Mouse (Mus musculus): ENCODE measurements around the gene Numbl. TPM values are rescaled to one million over a fixed set of nuclear protein-coding genes. Genes with fewer than 3 reads are reported as not detected.
A peak's percentile ranks its signal among the peaks of the same experiment; 100 is the strongest.

Numbl gene
- polyA plus RNA-seq, 1 experiment from 2014 or later, result 9.1 TPM

DNA sequence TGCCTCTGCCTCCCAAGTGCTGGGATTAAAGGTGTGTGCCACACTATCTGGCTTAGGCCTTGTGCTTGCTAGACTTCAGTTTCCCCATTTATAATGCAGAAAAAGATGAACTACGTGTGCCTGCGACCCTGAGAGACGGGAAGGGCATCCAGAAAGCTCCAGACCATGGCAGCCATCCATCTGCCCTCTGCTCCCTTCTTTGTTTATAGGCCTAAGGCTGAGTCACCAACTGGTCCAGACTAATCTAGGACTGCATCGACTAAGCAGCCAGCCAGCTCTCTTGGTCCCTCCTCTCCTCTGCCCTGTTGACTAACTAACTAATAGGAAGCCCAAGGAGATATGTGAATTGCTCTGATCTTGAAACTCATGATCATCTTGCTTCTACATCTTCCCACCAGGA is 37.7 kb downstream of the Numbl start:
- WGBS, result 69% methylated on average over 4 of the region's 4 CpGs
- no peak overlapping the region for H3K4me2 ChIP-seq (replicated peaks; ENCODE audit: low read depth, low read length)
- H3K4me3 ChIP-seq (ENCODE audit: low read length), result no peak overlapping the region
- H3K27me3 ChIP-seq (ENCODE audit: control insufficient read depth, insufficient read depth, low read length), result no peaks in the 10 kb centered on the region
- no peak overlapping the region for H3K9ac ChIP-seq (ENCODE audit: low read depth, low read length)
- ATAC-seq (ENCODE audit: low FRiP score, low TSS enrichment), result no peak
- H3K36me3 ChIP-seq (ENCODE audit: control insufficient read depth, insufficient read depth, low read length), result no peaks in the 10 kb centered on the region
- H3K4me1 ChIP-seq (ENCODE audit: control insufficient read depth, insufficient read depth, low read length), result no peaks in the 10 kb centered on the region
- H3K9me3 ChIP-seq (ENCODE audit: control insufficient read depth, low read length), result no peaks in the 10 kb centered on the region
- no peak overlapping the region for H3K27ac ChIP-seq (ENCODE audit: low read depth, low read length)

DNA sequence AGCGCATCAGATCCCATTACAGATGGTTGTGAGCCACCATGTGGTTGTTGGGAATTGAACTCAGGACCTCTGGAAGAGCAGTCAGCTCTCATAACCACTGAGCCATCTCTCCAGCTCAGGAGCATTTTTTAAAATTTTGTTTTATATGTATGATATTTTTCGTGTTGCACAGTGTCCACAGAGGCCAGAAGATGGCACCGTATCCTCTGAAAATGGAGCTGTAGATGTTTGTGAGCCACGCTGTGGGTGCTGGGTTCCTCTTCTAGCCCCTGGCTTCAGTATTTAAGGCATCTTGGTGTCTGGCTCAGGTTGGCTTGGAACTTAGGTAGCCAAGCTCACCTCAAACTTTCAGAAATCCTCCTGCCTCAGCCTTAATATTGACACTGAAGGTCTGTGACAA is 38.3 kb downstream of the Numbl start:
- H3K27me3 ChIP-seq (ENCODE audit: control insufficient read depth, insufficient read depth, low read length), result no peaks in the 10 kb centered on the region
- no peak overlapping the region for H3K9ac ChIP-seq (ENCODE audit: low read depth, low read length)
- H3K9me3 ChIP-seq (ENCODE audit: control insufficient read depth, low read length), result no peaks in the 10 kb centered on the region
- H3K4me1 ChIP-seq (ENCODE audit: control insufficient read depth, insufficient read depth, low read length), result no peaks in the 10 kb centered on the region
- no peak overlapping the region for H3K4me3 ChIP-seq (ENCODE audit: low read length)
- 92% methylated on average over 4 of the region's 4 CpGs for WGBS
- ATAC-seq (ENCODE audit: low FRiP score, low TSS enrichment), result no peak
- H3K4me2 ChIP-seq (replicated peaks; ENCODE audit: low read depth, low read length), result no peak overlapping the region
- H3K36me3 ChIP-seq (ENCODE audit: control insufficient read depth, insufficient read depth, low read length), result no peaks in the 10 kb centered on the region
- no peak overlapping the region for H3K27ac ChIP-seq (ENCODE audit: low read depth, low read length)

DNA sequence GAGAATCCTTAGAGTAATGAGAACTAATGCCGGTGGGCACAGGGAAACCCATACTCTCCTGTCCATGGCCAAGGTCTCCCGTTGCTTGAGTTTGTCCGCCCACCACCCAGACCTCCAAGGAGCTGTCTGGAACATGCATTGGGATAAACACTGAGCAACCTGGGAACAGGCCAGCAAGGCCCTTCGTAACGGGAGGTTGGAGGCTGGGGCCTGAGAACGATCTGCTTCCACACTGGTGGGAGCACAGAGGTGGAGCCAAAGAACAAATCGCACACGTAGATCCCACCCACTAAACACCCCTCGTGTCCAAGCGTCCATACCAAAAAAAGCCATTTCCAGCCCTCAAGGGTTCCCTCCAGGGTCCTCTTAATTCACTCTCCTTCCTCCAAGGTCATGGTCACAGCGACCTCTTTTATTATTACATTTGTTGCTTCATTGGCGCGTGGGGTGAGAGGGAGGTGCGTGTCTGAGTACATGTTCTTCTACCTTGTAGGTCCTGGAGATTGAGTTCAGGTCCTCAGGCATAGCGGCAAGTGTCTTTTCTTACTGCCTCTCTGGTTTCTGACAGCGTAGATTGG is 39.9 kb downstream of the Numbl start:
- no peaks in the 10 kb centered on the region for H3K36me3 ChIP-seq (ENCODE audit: control insufficient read depth, insufficient read depth, low read length)
- no peak overlapping the region for H3K9ac ChIP-seq (ENCODE audit: low read depth, low read length)
- H3K4me2 ChIP-seq (replicated peaks; ENCODE audit: low read depth, low read length), result no peak overlapping the region
- H3K27me3 ChIP-seq (ENCODE audit: control insufficient read depth, insufficient read depth, low read length), result no peaks in the 10 kb centered on the region
- 78% methylated on average over 16 of the region's 16 CpGs for WGBS
- ATAC-seq (ENCODE audit: low FRiP score, low TSS enrichment), result no peak
- H3K4me3 ChIP-seq (ENCODE audit: low read length), result no peak overlapping the region
- H3K9me3 ChIP-seq (ENCODE audit: control insufficient read depth, low read length), result no peaks in the 10 kb centered on the region
- no peak overlapping the region for H3K27ac ChIP-seq (ENCODE audit: low read depth, low read length)
- H3K4me1 ChIP-seq (ENCODE audit: control insufficient read depth, insufficient read depth, low read length), result no peaks in the 10 kb centered on the region

- no peaks in the 10 kb centered on the region for H3K36me3 ChIP-seq (ENCODE audit: control insufficient read depth, insufficient read depth, low read length)
- H3K4me3 ChIP-seq (ENCODE audit: low read length), result no peak overlapping the region
- peaks cover 2% of the 10 kb centered on the region; the same call in 1 of the 2 replicates for H3K27me3 ChIP-seq (ENCODE audit: control insufficient read depth, insufficient read depth, low read length)
- H3K9ac ChIP-seq (ENCODE audit: low read depth, low read length), result no peak overlapping the region
- no peak overlapping the region for H3K27ac ChIP-seq (ENCODE audit: low read depth, low read length)
- H3K4me1 ChIP-seq (ENCODE audit: control insufficient read depth, insufficient read depth, low read length), result no peaks in the 10 kb centered on the region
- H3K9me3 ChIP-seq (ENCODE audit: control insufficient read depth, low read length), result no peaks in the 10 kb centered on the region
- no peak overlapping the region for H3K4me2 ChIP-seq (replicated peaks; ENCODE audit: low read depth, low read length)
- WGBS, result 83% methylated on average over 6 of the region's 6 CpGs
- ATAC-seq (ENCODE audit: low FRiP score, low TSS enrichment), result no peak
These were observed 40.6 kb downstream of the Numbl start for GRCm38 (mm10) chr7:27298816-27299215.

- Histone ChIP-seq H3K27ac (ENCODE audit: low read depth, low read length) (no peak overlapping the region), H3K9ac (ENCODE audit: low read depth, low read length) (no peak overlapping the region), H3K36me3 (ENCODE audit: control insufficient read depth, insufficient read depth, low read length) (no peaks in the 10 kb centered on the region), H3K27me3 (ENCODE audit: control insufficient read depth, insufficient read depth, low read length) (peaks cover 3% of the 10 kb centered on the region; the same call in 1 of the 2 replicates), H3K4me3 (ENCODE audit: low read length) (no peak overlapping the region), H3K4me2 (replicated peaks; ENCODE audit: low read depth, low read length) (no peak overlapping the region), H3K9me3 (ENCODE audit: control insufficient read depth, low read length) (no peaks in the 10 kb centered on the region), H3K4me1 (ENCODE audit: control insufficient read depth, insufficient read depth, low read length) (no peaks in the 10 kb centered on the region)
- no peak for ATAC-seq (ENCODE audit: low FRiP score, low TSS enrichment)
- 88% methylated on average over 4 of the region's 4 CpGs for WGBS
These were observed 42.1 kb downstream of the Numbl start for GRCm38 (mm10) chr7:27300351-27300750.

GRCm38 (mm10) chr7:27300801-27301200 is 42.6 kb downstream of the Numbl start:
- Histone ChIP-seq H3K9ac (ENCODE audit: low read depth, low read length) (no peak overlapping the region), H3K27ac (ENCODE audit: low read depth, low read length) (no peak overlapping the region), H3K4me2 (replicated peaks; ENCODE audit: low read depth, low read length) (no peak overlapping the region), H3K9me3 (ENCODE audit: control insufficient read depth, low read length) (no peaks in the 10 kb centered on the region), H3K27me3 (ENCODE audit: control insufficient read depth, insufficient read depth, low read length) (peaks cover 3% of the 10 kb centered on the region; the same call in 1 of the 2 replicates), H3K36me3 (ENCODE audit: control insufficient read depth, insufficient read depth, low read length) (no peaks in the 10 kb centered on the region), H3K4me3 (ENCODE audit: low read length) (no peak overlapping the region), H3K4me1 (ENCODE audit: control insufficient read depth, insufficient read depth, low read length) (no peaks in the 10 kb centered on the region)
- 73% methylated on average over 5 of the region's 5 CpGs for WGBS
- no peak for ATAC-seq (ENCODE audit: low FRiP score, low TSS enrichment)

DNA sequence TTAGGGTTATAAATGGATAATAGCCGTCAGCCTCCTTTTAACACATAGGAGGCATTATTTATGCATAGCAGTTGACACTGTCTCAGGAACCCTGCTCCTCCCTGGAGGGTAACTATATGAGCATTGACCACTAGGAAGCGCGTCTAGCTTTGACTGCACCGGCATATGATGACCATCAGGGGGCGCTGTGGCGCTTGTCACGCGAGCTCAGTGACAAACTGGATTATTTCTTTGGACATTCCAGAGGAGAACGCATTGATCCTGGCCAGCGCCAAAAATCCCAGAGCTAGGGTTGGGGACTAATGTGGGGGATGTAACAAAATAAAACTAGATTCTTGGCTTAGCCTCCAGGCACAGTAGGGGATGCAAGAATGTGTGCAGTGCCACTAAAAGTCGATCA is 43.9 kb downstream of the Numbl start:
- Histone ChIP-seq H3K36me3 (ENCODE audit: control insufficient read depth, insufficient read depth, low read length) (no peaks in the 10 kb centered on the region), H3K4me1 (ENCODE audit: control insufficient read depth, insufficient read depth, low read length) (no peaks in the 10 kb centered on the region), H3K27ac (ENCODE audit: low read depth, low read length) (no peak overlapping the region), H3K9ac (ENCODE audit: low read depth, low read length) (no peak overlapping the region), H3K27me3 (ENCODE audit: control insufficient read depth, insufficient read depth, low read length) (peaks cover 3% of the 10 kb centered on the region; the same call in 1 of the 2 replicates), H3K9me3 (ENCODE audit: control insufficient read depth, low read length) (no peaks in the 10 kb centered on the region), H3K4me3 (ENCODE audit: low read length) (no peak overlapping the region), H3K4me2 (replicated peaks; ENCODE audit: low read depth, low read length) (no peak overlapping the region)
- 11% methylated on average over 11 of the region's 11 CpGs for WGBS
- ATAC-seq (ENCODE audit: low FRiP score, low TSS enrichment), result peak; percentile 34

DNA sequence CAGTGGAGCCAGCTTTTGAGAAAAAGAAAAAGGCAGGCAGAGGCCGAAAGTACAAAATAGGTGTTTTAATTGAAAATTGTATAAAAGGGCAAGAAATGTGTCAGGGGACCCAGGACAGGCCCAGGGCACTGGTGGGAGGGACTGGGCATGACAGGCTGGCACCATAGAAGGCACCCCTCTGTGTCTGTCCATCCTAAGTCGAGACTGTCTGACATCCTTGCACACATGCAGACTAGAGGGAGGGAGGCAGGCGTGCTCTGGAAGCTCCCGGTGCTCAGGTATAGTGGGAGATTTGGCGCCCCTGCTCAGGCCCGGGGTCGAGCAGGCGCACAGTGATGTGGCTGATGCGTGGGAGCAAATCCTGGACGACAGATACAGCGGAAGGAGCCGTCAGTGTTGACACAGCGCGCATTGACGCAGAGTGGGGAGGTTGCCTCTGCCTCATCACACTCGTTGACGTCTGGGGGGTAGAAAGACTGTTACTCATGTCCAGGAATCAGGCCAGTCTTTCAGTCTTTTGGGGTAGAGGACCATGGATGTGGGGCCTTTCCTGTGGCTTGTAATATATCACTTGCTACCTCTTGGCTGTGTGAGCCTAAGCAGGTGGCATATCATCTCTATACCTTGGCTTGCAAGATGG is 47.0 kb downstream of the Numbl start:
- 80% methylated on average over 17 of the region's 17 CpGs for WGBS
- Histone ChIP-seq H3K4me1 (ENCODE audit: control insufficient read depth, insufficient read depth, low read length) (peaks cover 10% of the 10 kb centered on the region; the same call in 1 of the 2 replicates), H3K27ac (ENCODE audit: low read depth, low read length) (no peak overlapping the region), H3K36me3 (ENCODE audit: control insufficient read depth, insufficient read depth, low read length) (no peaks in the 10 kb centered on the region), H3K9ac (ENCODE audit: low read depth, low read length) (no peak overlapping the region), H3K4me3 (ENCODE audit: low read length) (no peak overlapping the region), H3K9me3 (ENCODE audit: control insufficient read depth, low read length) (no peaks in the 10 kb centered on the region), H3K4me2 (replicated peaks; ENCODE audit: low read depth, low read length) (no peak overlapping the region), H3K27me3 (ENCODE audit: control insufficient read depth, insufficient read depth, low read length) (peaks cover 3% of the 10 kb centered on the region; the same call in 1 of the 2 replicates)
- ATAC-seq (ENCODE audit: low FRiP score, low TSS enrichment), result no peak

Measured in kidney, embryonic 14.5 days (tissue).